Mouse (Mus musculus) liver, adult 2 months (tissue): ENCODE data around the gene Kcns1. TPM values are rescaled to one million over a fixed set of nuclear protein-coding genes. Genes with fewer than 3 reads are reported as not detected.

Source experiments
- DNase-seq: peaks from one replicate; pipeline ENCODE4 v3.0.0-alpha.2; 2011; ENCODE audit warnings: low read depth, low spot score; ENCODE audit errors: extremely low read depth
- H3K27ac ChIP-seq: fragments of 200-500 bp; replicated peaks from 2 replicates; pipeline ENCODE4 v1.5.1; 2012; ENCODE audit warnings: low read depth, mild to moderate bottlenecking, control low read depth, inconsistent platforms, low read length; ENCODE audit not compliant: insufficient read depth
- H3K27me3 ChIP-seq: fragments of 200-500 bp; 2 replicates; pipeline ENCODE4 v1.6.1; 2012; ENCODE audit warnings: mild to moderate bottlenecking, moderate library complexity, low read length, inconsistent platforms; ENCODE audit not compliant: control insufficient read depth, insufficient read depth
- H3K36me3 ChIP-seq: fragments of 200-500 bp; 2 replicates; pipeline ENCODE4 v1.6.1; 2012; ENCODE audit warnings: low read length, inconsistent platforms; ENCODE audit not compliant: control insufficient read depth, insufficient read depth
- H3K4me1 ChIP-seq: fragments of 200-500 bp; 2 replicates; pipeline ENCODE4 v1.6.1; 2011; ENCODE audit warnings: low read length; ENCODE audit not compliant: control insufficient read depth, insufficient read depth
- H3K4me3 ChIP-seq: fragments of 200-500 bp; 2 replicates; pipeline ENCODE4 v1.5.1; 2011; ENCODE audit warnings: low read depth, mild to moderate bottlenecking, control low read depth, low read length, moderate library complexity; ENCODE audit not compliant: insufficient read depth
- H3K79me2 ChIP-seq: fragments of 200-500 bp; 2 replicates; pipeline ENCODE4 v1.6.1; 2012; ENCODE audit warnings: inconsistent platforms, mild to moderate bottlenecking, low read length, moderate library complexity; ENCODE audit not compliant: control insufficient read depth, insufficient read depth
- H3K9ac ChIP-seq: fragments of 200-500 bp; 2 replicates; pipeline ENCODE4 v1.6.1; 2012; ENCODE audit warnings: low read depth, mild to moderate bottlenecking, control low read depth, inconsistent platforms, low read length
- CTCF ChIP-seq: fragments of 200-500 bp; IDR thresholded peaks from 2 replicates; pipeline ENCODE4 v1.5.1; 2011; ENCODE audit warnings: low read depth, low read length, control low read depth
- POLR2A ChIP-seq: fragments of 200-500 bp; IDR thresholded peaks from 2 replicates; pipeline ENCODE4 v1.6.1; 2011; ENCODE audit warnings: low read length, control low read depth; ENCODE audit not compliant: insufficient read depth; ENCODE audit errors: extremely low read depth
- WGBS: fragments of 180-500 bp; shearing (Covaris S2); methylation state at CpG from one replicate; pipeline ENCODE4 v1.1.7; 2018; 5-methylcytosine and 5-hydroxymethylcytosine counted together
- polyA plus RNA-seq: library from polyadenylated mRNA; depleted of rRNA; stranded (reverse); fragments of >200 nt; gene quantifications from 2 replicates; pipeline ENCODE4 v1.2.3, GENCODE M21; 2012
- total RNA-seq: library from RNA; depleted of rRNA; stranded (reverse); fragments of >200 nt; gene quantifications from 2 replicates; pipeline ENCODE4 v1.2.3, GENCODE M21; 2014

Kcns1 gene
- total and polyA plus RNA-seq, 2 experiments, result not detected

- WGBS, result 93% methylated on average over 10 of the region's 10 CpGs
- H3K27me3 ChIP-seq, result no peaks in the 10 kb centered on the region
- H3K4me3 ChIP-seq, result no peak overlapping the region
- H3K4me1 ChIP-seq, result no peaks in the 10 kb centered on the region
- no peak overlapping the region for H3K9ac ChIP-seq
- TF ChIP-seq CTCF (no peak), POLR2A (no peak)
- DNase-seq, result no peak
- H3K79me2 ChIP-seq, result no peaks in the 10 kb centered on the region
- H3K36me3 ChIP-seq, result peaks cover 17% of the 10 kb centered on the region
- H3K27ac ChIP-seq, result no peak overlapping the region
Measured at GRCm38 (mm10) chr2:164154007-164154406, 16.9 kb downstream of the Kcns1 start.

GRCm38 (mm10) chr2:164152341-164152740, 18.6 kb downstream of the Kcns1 start:
- WGBS, result 88% methylated on average over 11 of the region's 11 CpGs
- H3K4me3 ChIP-seq, result no peak overlapping the region
- H3K36me3 ChIP-seq, result peaks cover 17% of the 10 kb centered on the region
- no peaks in the 10 kb centered on the region for H3K4me1 ChIP-seq
- H3K79me2 ChIP-seq, result no peaks in the 10 kb centered on the region
- H3K27ac ChIP-seq, result no peak overlapping the region
- no peaks in the 10 kb centered on the region for H3K27me3 ChIP-seq
- no peak for DNase-seq
- H3K9ac ChIP-seq, result no peak overlapping the region
- TF ChIP-seq POLR2A (no peak), CTCF (no peak)

- H3K36me3 ChIP-seq, result peaks cover 17% of the 10 kb centered on the region
- 87% methylated on average over 14 of the region's 14 CpGs for WGBS
Measured at GRCm38 (mm10) chr2:164150086-164150760, 20.7 kb downstream of the Kcns1 start.

DNA sequence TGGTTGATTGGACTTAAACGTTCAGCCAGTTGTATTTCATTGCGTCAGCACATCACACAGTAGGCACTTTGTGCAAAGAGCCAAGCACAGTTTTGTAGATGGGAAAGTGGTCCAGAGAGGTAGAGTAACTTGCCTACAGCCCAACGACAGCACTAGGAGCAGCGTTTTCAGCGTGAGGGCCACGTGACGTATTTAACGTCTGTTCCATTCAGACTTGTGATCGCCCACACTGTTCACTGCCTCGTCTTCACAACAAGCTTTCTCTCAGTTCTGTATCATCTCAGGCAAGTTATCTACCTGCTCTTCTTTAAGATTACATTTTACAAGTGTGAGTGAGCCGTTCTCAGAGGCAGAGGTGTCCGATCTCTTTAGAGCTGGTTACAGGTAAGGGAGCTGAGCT, 24.4 kb downstream of the Kcns1 start:
- H3K27me3 ChIP-seq, result no peaks in the 10 kb centered on the region
- no peaks in the 10 kb centered on the region for H3K79me2 ChIP-seq
- H3K27ac ChIP-seq, result no peak overlapping the region
- no peaks in the 10 kb centered on the region for H3K36me3 ChIP-seq
- no peak overlapping the region for H3K9ac ChIP-seq
- 89% methylated on average over 12 of the region's 12 CpGs for WGBS
- DNase-seq, result no peak
- H3K4me3 ChIP-seq, result no peak overlapping the region
- H3K4me1 ChIP-seq, result no peaks in the 10 kb centered on the region
- TF ChIP-seq POLR2A, result no peak
- TF ChIP-seq CTCF, result no peak

More at GRCm38 (mm10) chr2:164150086-164150760, 20.7 kb downstream of the Kcns1 start:
- Histone ChIP-seq H3K79me2 (no peaks in the 10 kb centered on the region), H3K4me1 (no peaks in the 10 kb centered on the region), H3K27me3 (no peaks in the 10 kb centered on the region), H3K4me3 (no peak overlapping the region), H3K27ac (no peak overlapping the region), H3K9ac (no peak overlapping the region)
- TF ChIP-seq POLR2A, result no peak
- TF ChIP-seq CTCF, result no peak
- DNase-seq, result no peak

GRCm38 (mm10) chr2:164144541-164144940, 26.4 kb downstream of the Kcns1 start:
- no peak for DNase-seq
- no peaks in the 10 kb centered on the region for H3K4me1 ChIP-seq
- no peaks in the 10 kb centered on the region for H3K36me3 ChIP-seq
- H3K79me2 ChIP-seq, result no peaks in the 10 kb centered on the region
- no peak overlapping the region for H3K27ac ChIP-seq
- no peak overlapping the region for H3K4me3 ChIP-seq
- WGBS, result 87% methylated on average over 10 of the region's 10 CpGs
- no peak overlapping the region for H3K9ac ChIP-seq
- H3K27me3 ChIP-seq, result no peaks in the 10 kb centered on the region
- TF ChIP-seq CTCF, result no peak
- no peak for TF ChIP-seq POLR2A

GRCm38 (mm10) chr2:164144025-164144424, 26.9 kb downstream of the Kcns1 start:
- 83% methylated on average over 6 of the region's 6 CpGs for WGBS
- H3K4me3 ChIP-seq, result no peak overlapping the region
- H3K27me3 ChIP-seq, result no peaks in the 10 kb centered on the region
- H3K27ac ChIP-seq, result no peak overlapping the region
- no peak overlapping the region for H3K9ac ChIP-seq
- TF ChIP-seq POLR2A (no peak), CTCF (no peak)
- H3K79me2 ChIP-seq, result no peaks in the 10 kb centered on the region
- H3K4me1 ChIP-seq, result no peaks in the 10 kb centered on the region
- no peaks in the 10 kb centered on the region for H3K36me3 ChIP-seq
- DNase-seq, result no peak
